Mouse (Mus musculus): ENCODE measurements around the gene Cradd. TPM values are rescaled to one million over a fixed set of nuclear protein-coding genes. Genes with fewer than 3 reads are reported as not detected.

The Cradd gene
- polyA plus RNA-seq, 2 experiments = 3.2 to 3.6 TPM

- Histone ChIP-seq H3K27me3 (ENCODE audit: control insufficient read depth, insufficient read depth, low read length) (no peaks in the 10 kb centered on the region), H3K4me1 (replicated peaks; ENCODE audit: control insufficient read depth in 2 of 2, insufficient read depth in 2 of 2, low read length in 1 of 2) (peaks cover 0 to 8% of the 10 kb centered on the region in 2 experiments; a peak in 2 of 4 replicates), H3K36me3 (replicated peaks; ENCODE audit: control insufficient read depth, insufficient read depth, low read depth) (no peaks in the 10 kb centered on the region), H3K9me3 (ENCODE audit: control insufficient read depth, low read length) (no peaks in the 10 kb centered on the region), H3K27ac (no peak overlapping the region), H3K4me2 (ENCODE audit: low read depth) (no peak overlapping the region), H3K9ac (replicated peaks) (no peak overlapping the region), H3K4me3 (ENCODE audit: insufficient read depth in 1 of 2, low read depth in 2 of 2, low read length in 2 of 2) (no peak overlapping the region)
- no peak for TF ChIP-seq EP300 (IDR thresholded peaks at IDR 0.05; ENCODE audit: low read depth)
- TF ChIP-seq CTCF (IDR thresholded peaks at IDR 0.05; ENCODE audit: low read depth) = no peak
- WGBS (ENCODE audit: insufficient replicate concordance) = 81% methylated on average over 3 of the region's 3 CpGs
- no peak for ATAC-seq (ENCODE audit: insufficient read depth)
- DNase-seq (ENCODE audit: low read depth in 3 of 3, low spot score in 3 of 3) = no peak
Measured at GRCm38 (mm10) chr10:95280327-95280726, 43.6 kb downstream of the Cradd start.

- WGBS (ENCODE audit: insufficient replicate concordance) = 61% methylated on average over 1 of the region's 1 CpGs
- Histone ChIP-seq H3K4me2 (ENCODE audit: low read depth) (no peak overlapping the region), H3K27ac (no peak overlapping the region), H3K4me1 (replicated peaks; ENCODE audit: control insufficient read depth in 2 of 2, insufficient read depth in 2 of 2, low read length in 1 of 2) (peaks cover 0 to 8% of the 10 kb centered on the region in 2 experiments; a peak in 2 of 4 replicates), H3K27me3 (ENCODE audit: control insufficient read depth, insufficient read depth, low read length) (no peaks in the 10 kb centered on the region), H3K36me3 (replicated peaks; ENCODE audit: control insufficient read depth, insufficient read depth, low read depth) (no peaks in the 10 kb centered on the region), H3K9ac (replicated peaks) (no peak overlapping the region), H3K9me3 (ENCODE audit: control insufficient read depth, low read length) (no peaks in the 10 kb centered on the region), H3K4me3 (ENCODE audit: insufficient read depth in 1 of 2, low read depth in 2 of 2, low read length in 2 of 2) (no peak overlapping the region)
- ATAC-seq (ENCODE audit: insufficient read depth) (no peak), DNase-seq (ENCODE audit: low read depth in 3 of 3, low spot score in 3 of 3) (no peak)
- no peak for TF ChIP-seq EP300 (IDR thresholded peaks at IDR 0.05; ENCODE audit: low read depth)
- no peak for TF ChIP-seq CTCF (IDR thresholded peaks at IDR 0.05; ENCODE audit: low read depth)
Measured at GRCm38 (mm10) chr10:95279459-95279858, 44.5 kb downstream of the Cradd start.

GRCm38 (mm10) chr10:95278085-95278484 lies 45.8 kb downstream of the Cradd start:
- Histone ChIP-seq H3K27me3 (ENCODE audit: control insufficient read depth, insufficient read depth, low read length) (no peaks in the 10 kb centered on the region), H3K4me2 (ENCODE audit: low read depth) (no peak overlapping the region), H3K4me3 (ENCODE audit: insufficient read depth in 1 of 2, low read depth in 2 of 2, low read length in 2 of 2) (no peak overlapping the region), H3K27ac (no peak overlapping the region), H3K9ac (replicated peaks) (no peak overlapping the region), H3K4me1 (replicated peaks; ENCODE audit: control insufficient read depth in 2 of 2, insufficient read depth in 2 of 2, low read length in 1 of 2) (peaks cover 0 to under 1% of the 10 kb centered on the region in 2 experiments; a peak in 1 of 4 replicates), H3K36me3 (replicated peaks; ENCODE audit: control insufficient read depth, insufficient read depth, low read depth) (no peaks in the 10 kb centered on the region), H3K9me3 (ENCODE audit: control insufficient read depth, low read length) (no peaks in the 10 kb centered on the region)
- ATAC-seq (ENCODE audit: insufficient read depth) (no peak), DNase-seq (ENCODE audit: low read depth in 3 of 3, low spot score in 3 of 3) (no peak)
- TF ChIP-seq EP300 (IDR thresholded peaks at IDR 0.05; ENCODE audit: low read depth) (no peak), CTCF (IDR thresholded peaks at IDR 0.05; ENCODE audit: low read depth) (no peak)
- WGBS (ENCODE audit: insufficient replicate concordance) = 69% methylated on average over 11 of the region's 11 CpGs

- TF ChIP-seq CTCF (IDR thresholded peaks at IDR 0.05; ENCODE audit: low read depth) (no peak), EP300 (IDR thresholded peaks at IDR 0.05; ENCODE audit: low read depth) (no peak)
Measured at GRCm38 (mm10) chr10:95275488-95275887, 48.4 kb downstream of the Cradd start.

GRCm38 (mm10) chr10:95273226-95273625 lies 50.7 kb downstream of the Cradd start:
- ATAC-seq (ENCODE audit: insufficient read depth) = no peak

More at GRCm38 (mm10) chr10:95275488-95275887, 48.4 kb downstream of the Cradd start:
- H3K4me3 ChIP-seq (ENCODE audit: insufficient read depth in 1 of 2, low read depth in 2 of 2, low read length in 2 of 2) = no peak overlapping the region
- DNase-seq (ENCODE audit: low read depth in 3 of 3, low spot score in 3 of 3) (no peak), ATAC-seq (ENCODE audit: insufficient read depth) (no peak)
- no peak overlapping the region for H3K27ac ChIP-seq
- no peaks in the 10 kb centered on the region for H3K27me3 ChIP-seq (ENCODE audit: control insufficient read depth, insufficient read depth, low read length)
- no peak overlapping the region for H3K9ac ChIP-seq (replicated peaks)
- no peaks in the 10 kb centered on the region for H3K36me3 ChIP-seq (replicated peaks; ENCODE audit: control insufficient read depth, insufficient read depth, low read depth)
- no peaks in the 10 kb centered on the region for H3K9me3 ChIP-seq (ENCODE audit: control insufficient read depth, low read length)
- WGBS (ENCODE audit: insufficient replicate concordance) = 86% methylated on average over 9 of the region's 9 CpGs
- no peaks in the 10 kb centered on the region for H3K4me1 ChIP-seq (replicated peaks; ENCODE audit: control insufficient read depth in 2 of 2, insufficient read depth in 2 of 2, low read length in 1 of 2)
- no peak overlapping the region for H3K4me2 ChIP-seq (ENCODE audit: low read depth)

More at GRCm38 (mm10) chr10:95273226-95273625, 50.7 kb downstream of the Cradd start:
- no peak for TF ChIP-seq EP300 (IDR thresholded peaks at IDR 0.05; ENCODE audit: low read depth)
- no peak for TF ChIP-seq CTCF (IDR thresholded peaks at IDR 0.05; ENCODE audit: low read depth)
- H3K9ac ChIP-seq (replicated peaks) = no peak overlapping the region
- H3K27me3 ChIP-seq (ENCODE audit: control insufficient read depth, insufficient read depth, low read length) = no peaks in the 10 kb centered on the region
- no peak overlapping the region for H3K4me3 ChIP-seq (ENCODE audit: insufficient read depth in 1 of 2, low read depth in 2 of 2, low read length in 2 of 2)
- no peak for DNase-seq (ENCODE audit: low read depth in 3 of 3, low spot score in 3 of 3)
- H3K36me3 ChIP-seq (replicated peaks; ENCODE audit: control insufficient read depth, insufficient read depth, low read depth) = no peaks in the 10 kb centered on the region
- H3K4me2 ChIP-seq (ENCODE audit: low read depth) = no peak overlapping the region
- no peaks in the 10 kb centered on the region for H3K4me1 ChIP-seq (replicated peaks; ENCODE audit: control insufficient read depth in 2 of 2, insufficient read depth in 2 of 2, low read length in 1 of 2)
- no peaks in the 10 kb centered on the region for H3K9me3 ChIP-seq (ENCODE audit: control insufficient read depth, low read length)
- no peak overlapping the region for H3K27ac ChIP-seq
- 87% methylated on average over 13 of the region's 13 CpGs for WGBS (ENCODE audit: insufficient replicate concordance)
